Mouse (Mus musculus) right cerebral cortex, postnatal 4 days (tissue): ENCODE measurements around the gene Ankrd39.
A peak's percentile ranks its signal among the peaks of the same experiment; 100 is the strongest.

Experiments used
- DNase-seq: peaks from one replicate; pipeline ENCODE4 v3.0.0-alpha.2; 2022

Gene Ankrd39

DNA sequence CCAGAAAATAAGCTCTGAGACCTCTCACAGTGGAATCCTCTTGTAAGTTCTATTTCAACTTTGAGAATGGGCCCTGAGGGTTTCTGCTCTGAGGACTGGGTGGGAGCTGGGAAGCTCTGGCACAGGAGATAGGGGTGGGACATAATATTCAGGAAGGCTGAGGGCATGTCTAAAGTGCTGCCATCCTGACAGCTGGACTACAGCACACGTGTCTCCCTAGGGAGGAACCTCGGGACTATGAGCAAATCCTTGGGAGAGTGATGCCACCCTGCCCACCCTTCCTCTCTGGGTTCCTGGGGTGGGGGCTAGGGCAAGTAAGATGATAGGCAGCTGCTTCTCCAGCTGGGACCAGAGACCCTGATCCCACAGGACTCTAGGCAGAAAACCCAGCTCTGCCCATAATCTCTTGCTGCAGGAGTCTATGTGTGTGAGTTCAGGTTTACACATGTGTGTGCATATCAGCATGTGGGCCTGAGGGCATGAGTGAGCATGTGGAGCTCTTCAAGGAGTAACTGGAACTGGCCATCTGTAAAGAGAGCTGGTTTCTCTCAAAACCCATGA, 25.0 kb upstream of the Ankrd39 start:
- no peak for DNase-seq

- DNase-seq: no peak
Measured at GRCm38 (mm10) chr1:36571627-36572026, 24.4 kb upstream of the Ankrd39 start.

DNA sequence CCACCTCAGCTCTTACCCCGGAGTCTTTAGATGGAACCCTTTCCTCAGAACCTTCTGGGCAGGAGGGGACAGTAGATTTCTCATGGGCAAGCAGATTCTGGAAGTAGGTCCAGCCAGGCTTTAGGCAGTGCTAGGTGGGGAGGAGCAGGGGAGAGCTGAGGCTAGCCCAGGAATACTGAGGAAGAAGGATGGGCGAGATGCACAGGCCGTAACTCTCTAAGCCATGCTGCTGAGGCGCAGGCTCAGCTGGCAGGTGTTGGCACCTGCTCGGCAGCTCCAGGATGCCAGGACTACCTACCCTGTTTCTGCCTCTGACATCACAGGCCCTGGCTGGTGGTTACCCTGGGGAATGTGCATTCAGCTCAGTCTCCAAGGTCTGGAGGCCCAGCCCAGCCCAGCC, 23.1 kb upstream of the Ankrd39 start:
- no peak for DNase-seq

DNA sequence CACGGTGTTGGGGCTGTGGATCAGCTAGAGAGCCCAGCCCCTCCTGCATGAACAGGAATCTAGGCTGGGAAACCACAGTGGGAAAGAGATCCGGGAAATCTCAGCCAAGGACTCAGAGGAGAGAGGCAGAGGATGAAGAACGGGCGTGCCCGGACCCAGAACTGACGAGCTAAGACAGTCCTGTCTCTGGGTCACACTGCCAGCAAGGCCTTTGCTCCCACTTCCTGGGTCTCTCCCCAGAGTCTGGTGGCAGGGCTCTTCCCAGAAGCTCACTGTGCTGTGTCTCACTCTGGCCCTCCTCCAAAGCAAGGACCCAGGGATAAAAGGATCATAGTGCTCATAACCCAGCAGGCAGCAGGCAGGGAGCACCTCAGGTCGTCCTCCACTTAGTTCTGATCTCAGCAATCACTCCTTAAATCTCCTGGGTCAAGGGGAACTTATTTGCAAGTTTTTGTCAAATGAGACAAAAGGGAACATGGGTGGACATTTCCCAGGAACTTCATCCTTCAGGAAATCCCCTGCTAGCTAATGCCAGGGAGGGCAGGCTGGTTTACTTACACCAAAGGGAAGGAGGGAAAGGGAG, 22.5 kb upstream of the Ankrd39 start:
- no peak for DNase-seq

DNA sequence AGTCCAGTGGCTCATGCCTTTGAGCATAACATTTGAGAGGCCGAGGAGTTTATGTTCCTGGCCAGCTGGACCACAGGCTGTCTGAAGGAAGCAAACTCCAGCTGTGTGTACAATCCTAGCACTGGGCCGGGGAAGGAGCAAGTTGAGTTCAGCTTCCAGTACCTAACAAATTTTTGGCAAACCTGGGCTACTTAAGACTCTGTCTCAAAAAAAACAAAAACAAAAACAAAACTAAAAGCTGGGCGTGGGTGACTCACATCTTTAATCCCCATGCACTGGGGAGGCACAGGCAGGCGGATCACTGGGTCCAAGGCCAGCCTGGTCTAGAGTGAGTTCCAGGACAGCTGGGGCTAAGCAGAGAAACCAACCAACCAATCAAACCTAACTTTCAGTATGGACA, 21.5 kb upstream of the Ankrd39 start:
- DNase-seq: no peak

GRCm38 (mm10) chr1:36567818-36568603, 20.8 kb upstream of the Ankrd39 start:
- no peak for DNase-seq

DNA sequence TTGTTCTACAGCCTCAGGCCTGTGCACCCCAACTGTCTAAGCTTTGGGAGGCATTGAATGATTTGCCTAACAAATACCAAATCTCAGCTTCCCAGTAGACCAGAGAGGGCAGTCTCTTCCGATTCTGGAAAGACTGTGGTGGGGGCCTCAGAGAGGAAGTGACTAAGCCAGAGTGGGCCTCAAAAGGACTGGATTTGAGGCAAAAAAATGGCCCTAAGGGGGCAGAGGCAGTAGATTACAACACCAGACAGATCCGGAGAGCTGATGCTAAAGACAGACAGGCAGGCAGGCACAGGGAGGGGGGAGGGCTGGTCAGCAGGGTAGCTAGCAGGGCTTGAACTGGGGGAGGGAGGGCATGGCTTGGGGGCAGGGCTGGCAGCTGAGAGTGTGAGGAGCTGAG, 19.2 kb upstream of the Ankrd39 start:
- no peak for DNase-seq

GRCm38 (mm10) chr1:36564101-36564500, 16.9 kb upstream of the Ankrd39 start:
- DNase-seq: no peak

DNA sequence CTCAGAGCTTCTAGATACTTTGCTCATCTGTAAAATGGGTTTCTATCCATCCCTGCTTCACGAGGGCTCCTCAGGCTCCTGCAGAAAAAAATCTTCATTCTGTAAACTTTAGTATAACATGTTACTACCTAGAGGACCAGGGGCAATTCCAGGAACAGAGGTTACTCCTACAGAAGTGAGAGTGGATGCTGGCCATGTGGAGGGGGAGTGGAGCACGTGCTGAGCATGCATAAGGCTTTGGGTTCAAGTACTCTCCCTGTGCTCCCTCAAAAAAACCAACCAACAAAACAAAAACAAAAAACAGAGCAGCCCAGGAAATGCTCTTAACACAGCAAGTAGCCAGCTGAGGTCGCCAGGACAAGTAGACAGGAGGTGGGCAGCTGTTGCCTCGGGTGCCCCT, 16.4 kb upstream of the Ankrd39 start:
- DNase-seq: no peak

GRCm38 (mm10) chr1:36563197-36563596, 16.0 kb upstream of the Ankrd39 start:
- no peak for DNase-seq

DNA sequence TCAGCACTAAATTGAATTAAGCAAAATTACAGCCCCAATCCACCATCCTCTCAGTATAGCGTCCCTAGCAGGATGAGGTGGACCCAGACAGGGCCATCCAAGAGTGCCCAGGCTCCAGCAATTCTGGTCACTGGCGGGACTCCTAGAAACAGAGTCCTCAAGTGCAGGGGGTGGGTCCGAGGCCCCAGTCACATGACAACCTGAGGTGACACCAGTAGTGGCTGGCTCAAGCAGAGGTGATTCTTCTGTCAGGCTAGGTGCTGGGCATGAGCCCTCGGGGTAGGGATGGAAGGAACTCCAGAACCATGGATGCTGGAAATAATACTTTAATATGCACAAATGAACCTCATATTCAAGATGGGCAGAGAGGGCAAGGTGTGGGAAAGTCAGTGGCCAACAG, 15.1 kb upstream of the Ankrd39 start:
- DNase-seq: no peak

- no peak for DNase-seq
Measured at GRCm38 (mm10) chr1:36560903-36561302, 13.7 kb upstream of the Ankrd39 start.

DNA sequence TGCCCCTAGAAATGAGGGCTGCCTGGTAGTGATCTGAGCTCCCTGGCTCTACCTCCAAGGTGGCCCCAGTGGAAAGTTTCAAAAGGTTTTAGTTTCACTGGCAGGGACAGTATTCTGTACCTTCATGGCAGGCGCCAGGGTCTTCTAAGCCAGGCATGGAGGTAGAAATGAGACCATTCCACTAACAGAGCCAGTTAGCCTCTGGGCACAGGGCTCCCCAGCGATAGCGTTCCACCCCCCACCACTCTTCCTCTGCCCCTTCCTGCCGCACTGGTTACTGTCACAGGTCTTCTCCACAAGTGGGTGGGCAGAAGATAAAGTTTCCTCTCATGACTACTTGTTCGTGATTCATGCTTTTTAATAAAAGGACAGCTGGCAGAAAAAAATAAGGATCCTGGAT, 12.6 kb upstream of the Ankrd39 start:
- DNase-seq: no peak

GRCm38 (mm10) chr1:36559256-36559655, 12.0 kb upstream of the Ankrd39 start:
- DNase-seq: no peak

GRCm38 (mm10) chr1:36558031-36558993, 11.1 kb upstream of the Ankrd39 start, which contains the start of gene Sema4c:
Gene Sema4c, minus strand, starts transcription at chr1:36558349.
- DNase-seq: peak; percentile 77

- peak; percentile 81 for DNase-seq
Measured at GRCm38 (mm10) chr1:36557457-36558011, 10.3 kb upstream of the Ankrd39 start.

GRCm38 (mm10) chr1:36556553-36557456, 9.6 kb upstream of the Ankrd39 start:
- DNase-seq: peak; percentile 100

- DNase-seq: peak; percentile 37
Measured at GRCm38 (mm10) chr1:36555798-36556395, 8.7 kb upstream of the Ankrd39 start.

DNA sequence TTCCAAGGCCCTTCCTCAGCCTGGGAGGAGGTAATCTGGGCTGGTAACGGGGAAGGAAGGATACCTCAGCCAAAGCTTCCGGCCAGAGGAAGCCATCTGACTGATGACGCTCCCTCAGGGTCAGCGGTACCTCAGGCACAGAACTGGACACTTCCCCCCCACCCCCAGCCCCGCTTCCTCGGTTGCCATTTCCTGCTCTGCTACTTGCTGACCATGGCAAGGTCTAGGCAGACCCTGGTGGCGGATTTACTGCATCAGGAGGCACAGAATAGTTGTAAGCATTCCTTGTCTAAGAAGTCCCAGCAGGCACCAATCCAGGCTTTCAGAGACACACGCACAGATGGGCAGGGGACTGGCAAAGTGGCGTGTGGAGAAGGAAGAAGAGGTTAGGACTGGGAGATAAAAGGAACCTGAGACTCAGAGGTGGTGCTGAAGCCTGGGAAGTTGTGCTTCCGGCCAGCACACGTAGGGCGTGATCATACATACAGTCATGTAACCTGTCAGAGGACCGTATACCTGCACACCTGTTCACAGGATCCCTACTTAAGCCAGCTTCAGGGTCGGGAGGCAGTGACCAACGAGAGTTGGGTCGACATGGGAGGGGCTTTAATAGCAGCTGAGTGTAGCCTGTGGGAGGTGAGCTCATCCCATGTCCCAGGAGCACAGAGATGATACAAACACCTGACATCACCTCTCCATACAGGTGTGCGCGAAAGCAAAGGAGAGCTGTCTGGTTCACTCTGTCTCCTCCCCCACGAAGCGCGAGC, 7.6 kb upstream of the Ankrd39 start:
- no peak for DNase-seq

GRCm38 (mm10) chr1:36552506-36552905, 5.3 kb upstream of the Ankrd39 start:
- DNase-seq: no peak
